Mouse (Mus musculus): Measurements from ENCODE around the gene Fxr2.

- TF ChIP-seq CTCF (conservative IDR thresholded peaks at IDR 0.05; ENCODE audit: low read length) = no peak
- TF ChIP-seq POU5F1 (IDR thresholded peaks at IDR 0.05; ENCODE audit: borderline replicate concordance, low read length) = no peak
- TF ChIP-seq NANOG (IDR thresholded peaks at IDR 0.05; ENCODE audit: borderline replicate concordance, low read length) = no peak
Observed at GRCm38 (mm10) chr11:69633128-69633866, 507 bp downstream of the Fxr2 start.

Data from E14TG2a.4 (cell line).